Mouse (Mus musculus) C2C12 (cell line): ENCODE measurements around the gene Atn1. TPM values are rescaled to one million over a fixed set of nuclear protein-coding genes. Genes with fewer than 3 reads are reported as not detected.

Source experiments
- H3K27me3 ChIP-seq: one replicate; pipeline ENCODE4 v1.6.1; 2011; ENCODE audit not compliant: control insufficient read depth, insufficient read depth, insufficient read length
- H3K36me3 ChIP-seq: one replicate; pipeline ENCODE4 v1.6.1; 2011; ENCODE audit not compliant: control insufficient read depth, insufficient read depth
- H3K4me3 ChIP-seq: one replicate; pipeline ENCODE4 v1.5.1; 2011; ENCODE audit warnings: mild to moderate bottlenecking, control low read depth; ENCODE audit not compliant: poor library complexity, insufficient read depth, severe bottlenecking
- H3K79me2 ChIP-seq: one replicate; pipeline ENCODE4 v1.6.1; 2011; ENCODE audit not compliant: control insufficient read depth, insufficient read depth
- H3K79me3 ChIP-seq: one replicate; pipeline ENCODE4 v1.6.1; 2011; ENCODE audit warnings: low read depth, control low read depth
- H3ac ChIP-seq: one replicate; pipeline ENCODE3; 2011; ENCODE audit warnings: low read depth; ENCODE audit not compliant: control insufficient read depth, insufficient read length
- CEBPB ChIP-seq: IDR thresholded peaks from one replicate; pipeline ENCODE4 v1.6.1; 2011; ENCODE audit warnings: low read depth, mild to moderate bottlenecking, control low read depth, moderate library complexity
- CTCF ChIP-seq: IDR thresholded peaks from one replicate; pipeline ENCODE4 v1.5.1; 2011; ENCODE audit not compliant: control insufficient read depth, insufficient read depth, insufficient read length
- FOSL1 ChIP-seq: IDR thresholded peaks from one replicate; pipeline ENCODE4 v1.8.0; 2011; ENCODE audit warnings: mild to moderate bottlenecking, low read length; ENCODE audit not compliant: poor library complexity, insufficient read depth, severe bottlenecking
- MAX ChIP-seq: IDR thresholded peaks from one replicate; pipeline ENCODE4 v1.6.1; 2011; ENCODE audit warnings: mild to moderate bottlenecking, control low read depth
- MYOD1 ChIP-seq: IDR thresholded peaks from one replicate; pipeline ENCODE4 v1.6.1; 2011; ENCODE audit warnings: low read depth; ENCODE audit not compliant: control insufficient read depth, insufficient read length
- MYOG ChIP-seq: IDR thresholded peaks from one replicate; pipeline ENCODE4 v1.6.1; 2011; ENCODE audit not compliant: control insufficient read depth, insufficient read length; ENCODE audit errors: extremely low read depth
- USF1 ChIP-seq: IDR thresholded peaks from one replicate; pipeline ENCODE4 v1.6.1; 2011; ENCODE audit warnings: low read depth, mild to moderate bottlenecking, control low read depth, moderate library complexity
- polyA plus RNA-seq: library from polyadenylated mRNA; unstranded; fragments of >200 nt; fragmentation: generic; extraction: Trizol; gene quantifications from one replicate; pipeline ENCODE4 v1.2.1, GENCODE M21; 2012; ENCODE audit warnings: missing spikeins

Atn1 gene
- polyA plus RNA-seq, 1 experiment: 47.0 TPM

GRCm38 (mm10) chr6:124699962-124700610 lies 56.2 kb downstream of the Atn1 start:
- Histone ChIP-seq H3K27me3 (no peaks in the 10 kb centered on the region), H3K79me2 (peaks cover 1% of the 10 kb centered on the region), H3ac (no peak overlapping the region), H3K79me3 (no peaks in the 10 kb centered on the region), H3K4me3 (no peak overlapping the region), H3K36me3 (peaks cover 48% of the 10 kb centered on the region)
- TF ChIP-seq CTCF (no peak), MYOD1 (peak; percentile 53), MAX (no peak), CEBPB (peak; percentile 66)

GRCm38 (mm10) chr6:124699366-124699765 lies 57.0 kb downstream of the Atn1 start:
- Histone ChIP-seq H3K79me2 (no peaks in the 10 kb centered on the region), H3K36me3 (peaks cover 41% of the 10 kb centered on the region)

GRCm38 (mm10) chr6:124698751-124699150 lies 57.6 kb downstream of the Atn1 start:
- H3K79me2 ChIP-seq: no peaks in the 10 kb centered on the region
- H3K36me3 ChIP-seq: peaks cover 35% of the 10 kb centered on the region
- H3K4me3 ChIP-seq: no peak overlapping the region
- TF ChIP-seq USF1: no peak
- TF ChIP-seq MAX: no peak
- no peak for TF ChIP-seq CTCF
- no peak for TF ChIP-seq MYOD1
- TF ChIP-seq MYOG: no peak
- TF ChIP-seq CEBPB: no peak
- no peak for TF ChIP-seq FOSL1
- no peaks in the 10 kb centered on the region for H3K27me3 ChIP-seq
- no peak overlapping the region for H3ac ChIP-seq
- peaks cover under 1% of the 10 kb centered on the region for H3K79me3 ChIP-seq

More at GRCm38 (mm10) chr6:124699366-124699765, 57.0 kb downstream of the Atn1 start:
- Histone ChIP-seq H3K27me3 (no peaks in the 10 kb centered on the region), H3ac (no peak overlapping the region), H3K4me3 (no peak overlapping the region), H3K79me3 (no peaks in the 10 kb centered on the region)
- TF ChIP-seq CEBPB: no peak
- no peak for TF ChIP-seq USF1
- no peak for TF ChIP-seq MYOG
- TF ChIP-seq MAX: no peak
- TF ChIP-seq FOSL1: no peak
- TF ChIP-seq MYOD1: no peak
- TF ChIP-seq CTCF: no peak

DNA sequence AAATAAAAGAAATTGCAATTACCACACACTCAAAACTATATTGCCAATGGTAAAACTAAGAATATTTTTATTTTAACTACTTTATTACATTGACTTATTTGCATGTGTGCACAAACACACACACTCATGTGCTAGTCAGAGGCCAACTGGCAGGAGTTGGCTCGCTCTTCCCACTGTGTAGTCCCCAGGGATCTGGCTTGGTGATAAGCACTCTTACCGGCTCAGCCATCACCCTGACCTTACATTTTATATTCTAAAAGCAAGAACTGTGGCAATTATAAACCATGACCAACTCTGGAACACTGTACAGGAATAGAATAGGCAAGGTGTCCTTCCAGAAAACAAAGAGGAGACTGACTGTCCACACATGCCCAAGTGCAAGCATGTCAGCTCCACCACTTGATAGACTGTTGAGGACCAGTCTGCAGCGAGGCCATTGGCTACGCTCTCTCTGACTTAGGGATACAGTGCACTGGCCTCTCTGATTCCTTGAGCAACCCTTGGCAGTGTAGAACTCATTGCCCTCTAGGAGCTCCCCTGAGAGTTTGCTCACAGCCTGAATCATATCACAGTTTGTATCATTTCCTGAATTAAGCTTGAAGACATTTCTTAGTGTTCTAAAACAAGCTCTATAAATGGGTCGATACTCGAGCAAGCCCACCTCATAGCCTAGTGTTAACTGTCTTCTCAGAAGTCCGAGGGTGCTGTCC lies 59.7 kb downstream of the Atn1 start:
- Histone ChIP-seq H3K27me3 (no peaks in the 10 kb centered on the region), H3K36me3 (peaks cover 14% of the 10 kb centered on the region), H3K4me3 (no peak overlapping the region), H3ac (no peak overlapping the region), H3K79me2 (no peaks in the 10 kb centered on the region), H3K79me3 (peaks cover 2% of the 10 kb centered on the region)
- TF ChIP-seq MAX (no peak), MYOG (no peak), USF1 (no peak), CEBPB (no peak), CTCF (no peak), MYOD1 (no peak), FOSL1 (no peak)

DNA sequence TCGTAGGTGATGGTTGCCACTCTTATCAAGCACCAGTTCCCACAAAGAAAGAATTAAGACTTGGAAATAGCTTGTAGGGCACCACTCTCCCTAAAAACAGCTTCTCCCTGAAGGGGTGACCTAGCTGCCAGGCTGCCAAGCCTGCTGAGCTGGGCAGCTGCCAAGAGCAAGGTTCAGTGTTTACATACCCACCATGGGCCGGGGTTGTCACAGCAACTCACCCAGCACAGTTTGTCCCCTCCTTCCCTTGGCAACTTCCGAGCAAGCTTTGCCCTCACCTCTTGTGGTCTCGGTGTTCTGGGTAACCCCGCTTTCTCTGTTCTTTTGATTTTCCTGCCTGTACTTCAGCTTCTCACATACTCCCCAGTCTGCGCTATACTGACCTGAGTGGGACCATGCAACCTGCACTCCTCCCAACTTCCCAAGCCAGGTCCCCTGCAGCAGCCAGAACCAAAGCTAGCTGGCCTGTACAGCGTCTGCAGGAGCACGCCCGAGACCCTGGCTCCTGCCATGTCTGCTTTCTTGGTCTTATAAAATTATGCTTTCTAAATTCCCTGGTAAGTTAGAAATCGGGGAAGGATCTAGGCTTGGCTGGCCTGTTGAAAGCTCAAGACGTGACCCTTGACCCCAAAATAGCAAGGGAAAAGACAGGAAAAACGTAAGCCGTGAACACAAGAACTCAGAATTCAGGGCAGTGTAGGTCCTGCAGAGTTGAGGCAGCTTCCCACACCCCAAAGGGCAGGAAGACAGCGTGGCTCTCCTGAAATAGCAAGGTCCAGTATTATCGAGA lies 62.0 kb downstream of the Atn1 start:
- TF ChIP-seq USF1 (no peak), MAX (no peak), MYOG (no peak), CTCF (no peak), FOSL1 (no peak), CEBPB (no peak), MYOD1 (no peak)
- peaks cover 5% of the 10 kb centered on the region for H3K36me3 ChIP-seq

More for the DNA sequence above, 62.0 kb downstream of the Atn1 start:
- no peaks in the 10 kb centered on the region for H3K27me3 ChIP-seq
- H3K79me3 ChIP-seq: peaks cover 2% of the 10 kb centered on the region
- H3ac ChIP-seq: no peak overlapping the region
- no peak overlapping the region for H3K4me3 ChIP-seq
- H3K79me2 ChIP-seq: no peaks in the 10 kb centered on the region
